Comparison of ENCODE assay signal across 9 mouse cellular contexts in the genomic region with DNA sequence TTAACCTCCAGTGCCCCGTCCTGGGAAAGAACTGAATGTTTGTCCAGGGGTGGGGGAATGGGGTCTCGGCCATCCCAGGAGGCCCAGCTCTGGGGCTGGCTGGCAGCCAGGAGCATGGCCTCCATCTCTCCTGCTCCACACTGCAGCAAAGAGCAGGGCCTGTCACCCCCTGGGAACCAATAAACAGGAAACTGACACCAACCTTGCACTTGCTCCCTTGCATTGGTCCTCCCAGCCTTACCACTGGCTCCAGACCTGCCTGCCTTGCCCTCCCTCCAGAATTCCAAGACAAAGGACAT. TPM values are rescaled to one million over a fixed set of nuclear protein-coding genes. Genes with fewer than 3 reads are reported as not detected.
DNase-seq lines count a peak whose midpoint lies in the region; ATAC-seq and TF ChIP-seq lines count a peak whose summit lies in the region.
"Had no signal": no experiment of that assay in that cellular context is flagged by ENCODE, and none has a peak within 500 bp of the region (broad histone marks: within the 10 kb centered on the region; RNA-seq: fewer than 3 reads in every experiment).

No protein-coding gene starts in this region.

- H3K9me3 ChIP-seq in forebrain, embryonic 10.5 days = no peaks in the 10 kb centered on the region
- no peaks in the 10 kb centered on the region for H3K9me3 ChIP-seq in forebrain, postnatal 0 days (ENCODE audit: low read length)
- no peaks in the 10 kb centered on the region for H3K9me3 ChIP-seq in embryonic facial prominence, embryonic 13.5 days

- no peak for DNase-seq in forebrain, embryonic 10.5 days (ENCODE audit: extremely low spot score, low spot score)
- no peak for DNase-seq in forebrain, postnatal 0 days
- peak; percentile 72 for DNase-seq in kidney, adult 2 months
- DNase-seq in lung, postnatal 25 days (ENCODE audit: low spot score) = peak; percentile 38
- DNase-seq in spleen, postnatal 4 days (ENCODE audit: low spot score in 2 of 2) = no peak
- DNase-seq in urinary bladder, postnatal 25 days (ENCODE audit: low spot score) = no peak
- DNase-seq in gastrocnemius, adult 8-10 months (ENCODE audit: low spot score in 2 of 2) = no peak

- no peak for TF ChIP-seq CTCF in forebrain, postnatal 0 days (IDR thresholded peaks at IDR 0.05; ENCODE audit: low read depth)
- TF ChIP-seq CTCF in kidney, adult 2 months (conservative IDR thresholded peaks at IDR 0.05; ENCODE audit: insufficient read depth, insufficient read length, low read depth, low read length) = no peak

- H3K27ac ChIP-seq in forebrain, embryonic 10.5 days = peak overlapping the region; percentile 78
- H3K27ac ChIP-seq in forebrain, postnatal 0 days (ENCODE audit: low read depth, low read length) = no peak overlapping the region
- peak overlapping the region; percentile 78; the same call in 1 of the 2 replicates for H3K27ac ChIP-seq in embryonic facial prominence, embryonic 13.5 days
- peak overlapping the region; percentile 30 for H3K27ac ChIP-seq in kidney, adult 2 months (ENCODE audit: insufficient read depth, low read depth, low read length)

- H3K9ac ChIP-seq in forebrain, postnatal 0 days = no peak overlapping the region
- 0 out of 2 replicates have a peak overlapping the region, but pooled peaks have one; percentile 54 for H3K9ac ChIP-seq in embryonic facial prominence, embryonic 13.5 days

- no peak overlapping the region for H3K4me2 ChIP-seq in forebrain, postnatal 0 days (ENCODE audit: low read depth)
- peak overlapping the region; percentile 18; the same call in 1 of the 2 replicates for H3K4me2 ChIP-seq in embryonic facial prominence, embryonic 13.5 days

- H3K36me3 ChIP-seq in forebrain, embryonic 10.5 days (replicated peaks) = peaks cover 99% of the 10 kb centered on the region
- no peaks in the 10 kb centered on the region for H3K36me3 ChIP-seq in forebrain, postnatal 0 days (ENCODE audit: insufficient read depth)
- H3K36me3 ChIP-seq in embryonic facial prominence, embryonic 13.5 days = peaks cover 63% of the 10 kb centered on the region
- H3K36me3 ChIP-seq in kidney, adult 2 months (ENCODE audit: control insufficient read depth, insufficient read depth, low read length) = no peaks in the 10 kb centered on the region

- ATAC-seq in forebrain, postnatal 0 days = no peak
- ATAC-seq in embryonic facial prominence, embryonic 13.5 days (ENCODE audit: insufficient number of reproducible peaks, insufficient read depth, low FRiP score, low TSS enrichment, low read depth) = no peak
- ATAC-seq: midbrain, embryonic 16.5 days had no signal

- peak overlapping the region; percentile 22; the same call in 1 of the 2 replicates for H3K4me3 ChIP-seq in forebrain, embryonic 10.5 days
- H3K4me3 ChIP-seq in forebrain, postnatal 0 days (ENCODE audit: low read depth, low read length) = no peak overlapping the region
- no peak overlapping the region for H3K4me3 ChIP-seq in embryonic facial prominence, embryonic 13.5 days
- no peak overlapping the region for H3K4me3 ChIP-seq in kidney, adult 2 months (ENCODE audit: insufficient read depth, low read depth, low read length)

- no peak for TF ChIP-seq POLR2A in kidney, adult 2 months (IDR thresholded peaks at IDR 0.05; ENCODE audit: low read depth, low read length)

- H3K4me1 ChIP-seq in forebrain, embryonic 10.5 days = peaks cover 80% of the 10 kb centered on the region
- H3K4me1 ChIP-seq in forebrain, postnatal 0 days (ENCODE audit: insufficient read depth) = peaks cover 12% of the 10 kb centered on the region; the same call in 1 of the 2 replicates
- peaks cover 82% of the 10 kb centered on the region for H3K4me1 ChIP-seq in embryonic facial prominence, embryonic 13.5 days
- H3K4me1 ChIP-seq in kidney, adult 2 months (ENCODE audit: control insufficient read depth, insufficient read depth, low read length) = peaks cover 33% of the 10 kb centered on the region

- no peaks in the 10 kb centered on the region for H3K27me3 ChIP-seq in forebrain, embryonic 10.5 days (ENCODE audit: poor library complexity, severe bottlenecking)
- no peaks in the 10 kb centered on the region for H3K27me3 ChIP-seq in forebrain, postnatal 0 days (ENCODE audit: insufficient read depth, low read length)
- no peaks in the 10 kb centered on the region for H3K27me3 ChIP-seq in embryonic facial prominence, embryonic 13.5 days
- H3K27me3 ChIP-seq in kidney, adult 2 months (replicated peaks; ENCODE audit: control insufficient read depth, insufficient read depth, low read length) = no peaks in the 10 kb centered on the region

- WGBS in forebrain, embryonic 10.5 days = 34% methylated on average over 2 of the region's 2 CpGs
- 9% methylated on average over 2 of the region's 2 CpGs for WGBS in forebrain, postnatal 0 days
- WGBS in embryonic facial prominence, embryonic 13.5 days = 19% methylated on average over 2 of the region's 2 CpGs
- WGBS in kidney, adult 2 months = 20% methylated on average over 2 of the region's 2 CpGs

RNA-seq across cellular contexts. Expression of a gene that starts 12.1 kb away (rescaled TPM):
- 6.5 TPM in 2 replicates for polyA plus RNA-seq in forebrain, embryonic 10.5 days (2016; fragmentation: Nextera tagmentation; extraction: Ambion mirVana)
- 47.9 and 52.7 TPM in 2 replicates for total RNA-seq in forebrain, postnatal 0 days (2014; rRNA removed)
- 9.8 and 12.5 TPM in 2 replicates for polyA plus RNA-seq in forebrain, postnatal 0 days (2015; fragmentation: Nextera tagmentation; extraction: Ambion mirVana)
- polyA plus RNA-seq in embryonic facial prominence, embryonic 13.5 days (2015; fragmentation: Nextera tagmentation; extraction: Ambion mirVana) = 8.0 and 8.3 TPM in 2 replicates
- 25.4 and 29.3 TPM in 2 replicates for polyA plus RNA-seq in kidney, adult 2 months (2012; rRNA removed)
- 10 to 100 TPM; 33.5 to 44.3 (median 38.1) TPM for total RNA-seq in gastrocnemius, adult 8-10 months (2022)

RNA-seq across cellular contexts. Expression of a gene that starts 54.7 kb away (rescaled TPM):
- polyA plus RNA-seq in forebrain, embryonic 10.5 days (2016; fragmentation: Nextera tagmentation; extraction: Ambion mirVana) = 1.5 and 2.0 TPM in 2 replicates
- 1.2 and 2.3 TPM in 2 replicates for total RNA-seq in forebrain, postnatal 0 days (2014; rRNA removed)
- 3.1 and 3.8 TPM in 2 replicates for polyA plus RNA-seq in forebrain, postnatal 0 days (2015; fragmentation: Nextera tagmentation; extraction: Ambion mirVana)
- polyA plus RNA-seq in embryonic facial prominence, embryonic 13.5 days (2015; fragmentation: Nextera tagmentation; extraction: Ambion mirVana) = 3.6 and 5.6 TPM in 2 replicates
- 7.6 and 9.6 TPM in 2 replicates for polyA plus RNA-seq in kidney, adult 2 months (2012; rRNA removed)
- total RNA-seq in gastrocnemius, adult 8-10 months (2022) = 1 to 10 TPM in 2 of 4 experiments, under 1 TPM in 2; 0.53 to 1.2 (median 0.94) TPM

RNA-seq across cellular contexts. Expression of a gene that starts 56.5 kb away (rescaled TPM):
- polyA plus RNA-seq in forebrain, embryonic 10.5 days (2016; fragmentation: Nextera tagmentation; extraction: Ambion mirVana) = 5.0 and 5.7 TPM in 2 replicates
- 7.5 and 8.3 TPM in 2 replicates for total RNA-seq in forebrain, postnatal 0 days (2014; rRNA removed)
- polyA plus RNA-seq in forebrain, postnatal 0 days (2015; fragmentation: Nextera tagmentation; extraction: Ambion mirVana) = 4.4 and 5.1 TPM in 2 replicates
- polyA plus RNA-seq in embryonic facial prominence, embryonic 13.5 days (2015; fragmentation: Nextera tagmentation; extraction: Ambion mirVana) = 4.2 TPM in 2 replicates
- 1.5 and 3.8 TPM in 2 replicates for polyA plus RNA-seq in kidney, adult 2 months (2012; rRNA removed)
- total RNA-seq in gastrocnemius, adult 8-10 months (2022) = 10 to 100 TPM; 10.5 to 22.2 (median 13.8) TPM

Comparison
In these comparisons a context has a peak if more than half of its experiments do, and no peak if none do; other contexts are left out.
1. DNase-seq: peak in kidney, adult 2 months (single experiment) and lung, postnatal 25 days (single experiment); none in forebrain, embryonic 10.5 days (single experiment), forebrain, postnatal 0 days (single experiment), spleen, postnatal 4 days (0 of 2), urinary bladder, postnatal 25 days (single experiment) and gastrocnemius, adult 8-10 months (0 of 2).